Mouse (Mus musculus) right cerebral cortex, postnatal 4 days (tissue): ENCODE measurements around the gene Gm26741.
"Not testable (repeated sequence)": the region's sequence is repeated elsewhere in the genome, so short reads cannot be mapped to it uniquely, and the experiment has no call there.

Experiments used
- DNase-seq: peaks from one replicate; pipeline ENCODE4 v3.0.0-alpha.2; 2022

The Gm26741 gene

GRCm38 (mm10) chr10:52358467-52358866, at the start of gene Gm26741:
Gm26741 (plus strand) TSS chr10:52358767.
- DNase-seq = no peak

- no peak for DNase-seq
These were observed 49.4 kb upstream of the Gm26741 start for GRCm38 (mm10) chr10:52309196-52309595.

GRCm38 (mm10) chr10:52319506-52320286, 38.9 kb upstream of the Gm26741 start:
- DNase-seq = no peak

GRCm38 (mm10) chr10:52321918-52322317, 36.6 kb upstream of the Gm26741 start:
- no peak for DNase-seq

- DNase-seq = peak; percentile 49
These were observed 27.6 kb upstream of the Gm26741 start for GRCm38 (mm10) chr10:52331007-52331406.

GRCm38 (mm10) chr10:52343324-52343723, 15.2 kb upstream of the Gm26741 start:
- not testable (repeated sequence) for DNase-seq

DNA sequence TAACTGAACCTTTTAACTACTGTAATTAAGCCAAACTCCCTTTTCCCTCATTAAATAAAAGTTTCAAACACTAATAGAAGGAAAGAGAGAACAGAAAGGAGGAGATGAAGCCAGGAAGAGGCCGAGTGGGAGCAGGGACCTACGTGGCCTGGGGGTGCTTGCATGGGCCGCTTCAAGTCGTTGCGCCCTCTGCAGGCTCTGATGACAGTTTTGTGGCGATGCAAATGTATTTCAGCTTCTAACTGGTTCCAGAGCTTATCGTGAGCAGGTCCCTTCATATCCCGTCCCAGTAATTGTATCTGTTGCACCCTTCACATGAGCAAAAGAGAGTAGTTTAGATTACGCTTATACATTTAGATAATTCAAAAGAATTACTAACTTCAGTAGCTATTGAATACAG, 5.4 kb upstream of the Gm26741 start:
- DNase-seq = no peak

DNA sequence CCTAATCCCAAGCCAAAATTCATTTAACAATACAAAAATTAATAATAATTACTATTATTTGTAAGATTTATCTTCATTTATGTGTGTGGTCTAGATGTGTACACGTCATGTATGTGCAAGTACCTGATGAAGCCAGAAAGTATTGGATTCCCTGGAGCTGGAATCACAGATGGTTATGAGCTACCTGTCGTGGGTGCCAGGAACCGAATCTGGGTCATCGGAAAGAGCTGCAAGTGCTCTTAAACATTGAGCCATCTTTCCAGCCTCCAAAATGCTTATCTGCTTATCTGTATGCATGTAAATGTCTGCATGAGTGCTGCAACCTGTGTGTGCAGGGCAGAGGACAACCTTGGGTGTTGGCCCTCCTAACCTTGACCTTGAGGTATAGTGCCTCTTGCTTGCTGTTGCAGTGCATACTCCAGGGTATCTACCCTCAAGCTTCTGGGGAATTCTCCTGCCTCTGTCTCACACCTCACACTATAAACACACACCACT, 1.7 kb downstream of the Gm26741 start:
- DNase-seq = no peak

GRCm38 (mm10) chr10:52360862-52361609, 2.5 kb downstream of the Gm26741 start:
- DNase-seq = no peak

- no peak for DNase-seq
These were observed 9.8 kb downstream of the Gm26741 start for GRCm38 (mm10) chr10:52368376-52368775.

DNA sequence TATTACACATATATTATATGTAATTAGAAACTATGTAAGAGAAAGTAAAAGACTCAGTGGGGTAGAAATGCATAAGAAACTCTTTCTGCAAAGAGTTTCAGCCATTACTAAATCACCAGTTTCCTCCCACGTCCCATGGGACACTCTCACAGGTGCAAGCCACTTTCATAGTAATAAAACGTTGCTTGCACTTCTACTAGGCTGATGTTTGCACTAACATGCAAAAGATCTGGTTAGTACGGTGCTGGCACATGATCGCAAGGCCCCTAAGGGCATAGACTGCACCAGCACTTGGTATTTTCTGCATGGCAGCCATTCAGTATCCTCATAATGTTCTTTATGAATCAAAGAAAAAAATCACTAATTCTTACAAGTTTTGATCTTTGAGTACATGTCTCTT, 15.3 kb downstream of the Gm26741 start:
- no peak for DNase-seq

GRCm38 (mm10) chr10:52374651-52375050, 16.1 kb downstream of the Gm26741 start:
- DNase-seq = no peak

GRCm38 (mm10) chr10:52376422-52376821, 17.9 kb downstream of the Gm26741 start:
- DNase-seq = no peak

GRCm38 (mm10) chr10:52377813-52378212, 19.2 kb downstream of the Gm26741 start:
- DNase-seq = no peak

GRCm38 (mm10) chr10:52381321-52381801, 22.8 kb downstream of the Gm26741 start:
- DNase-seq = no peak

DNA sequence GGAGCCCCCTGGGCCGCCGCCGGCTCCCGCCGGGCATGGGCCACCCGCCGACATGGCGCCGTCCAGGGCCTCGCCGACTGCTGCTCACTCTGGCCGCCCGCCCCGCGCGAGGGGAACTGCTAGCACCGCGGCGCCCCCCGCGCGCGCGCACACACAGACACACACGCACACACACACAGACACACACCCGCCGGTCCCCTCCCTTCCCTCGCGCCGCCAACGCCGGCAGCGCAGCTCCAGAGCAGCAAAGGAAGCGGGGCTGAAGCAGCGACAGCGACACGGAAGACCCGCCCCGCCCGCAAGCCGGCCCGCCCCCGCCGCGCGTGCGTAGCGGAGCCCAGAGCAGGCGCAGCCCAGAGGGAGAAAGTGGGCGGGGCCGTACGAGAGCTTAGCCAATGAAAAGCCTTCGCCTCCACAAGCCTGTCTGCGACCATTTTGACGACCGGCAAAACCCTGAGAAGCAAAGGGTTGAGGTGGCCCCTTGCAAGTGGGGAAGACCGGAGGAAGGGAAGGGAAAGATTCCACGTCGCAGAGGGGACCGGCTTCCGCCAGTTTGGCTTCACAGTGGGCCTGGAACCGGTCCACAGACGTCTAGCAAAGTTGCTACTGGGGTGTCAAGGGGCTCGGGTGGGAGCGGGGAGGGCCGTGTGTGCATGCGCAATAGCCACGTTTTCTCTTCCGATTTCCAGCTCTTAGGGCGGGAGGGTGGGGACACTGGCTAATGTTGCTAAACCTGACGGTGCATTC, 23.5 kb downstream of the Gm26741 start, which contains the start of gene Gopc:
Gopc (minus strand) TSS at position 280 of the 747 bp plus-strand sequence.
- DNase-seq = peak; percentile 97

DNA sequence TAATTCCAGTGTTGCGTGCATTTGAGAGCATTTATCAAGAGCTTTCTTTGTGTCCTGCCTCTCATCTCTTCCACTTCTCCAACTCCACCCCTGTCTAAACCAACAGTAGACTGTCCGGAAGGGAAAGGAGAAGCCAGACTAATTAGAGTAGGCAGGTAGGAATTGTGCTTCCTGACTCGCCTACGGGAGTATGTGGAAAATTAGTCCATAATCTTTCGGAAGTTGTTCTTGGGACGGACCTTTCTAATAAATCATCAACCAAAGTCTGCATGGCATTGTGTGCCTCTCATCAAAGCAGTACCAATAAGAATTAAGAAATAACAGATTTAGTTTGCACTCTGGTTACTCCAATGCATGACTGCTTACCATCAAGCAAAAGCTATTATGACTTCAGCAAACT, 24.5 kb downstream of the Gm26741 start:
- DNase-seq = no peak

DNA sequence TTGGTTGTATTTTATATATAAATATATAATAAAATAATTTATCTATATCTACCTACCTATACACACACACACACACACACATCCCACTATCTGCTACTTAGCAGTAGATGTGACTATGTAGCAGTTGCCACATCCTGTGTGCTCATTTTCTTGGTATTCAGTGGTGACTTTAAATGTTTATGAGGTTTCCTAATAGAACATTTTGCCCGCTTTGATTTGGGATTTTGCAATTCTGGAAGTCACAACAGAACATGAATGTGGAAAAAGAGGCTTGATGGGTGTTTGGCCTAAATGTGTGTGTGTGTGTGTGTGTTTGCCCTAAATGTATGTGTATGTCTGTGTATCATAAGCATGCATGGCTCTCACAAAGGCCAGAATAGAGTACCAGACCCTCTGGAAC, 25.0 kb downstream of the Gm26741 start:
- no peak for DNase-seq

- DNase-seq = peak; percentile 40
These were observed 26.4 kb downstream of the Gm26741 start for GRCm38 (mm10) chr10:52384823-52385610.

DNA sequence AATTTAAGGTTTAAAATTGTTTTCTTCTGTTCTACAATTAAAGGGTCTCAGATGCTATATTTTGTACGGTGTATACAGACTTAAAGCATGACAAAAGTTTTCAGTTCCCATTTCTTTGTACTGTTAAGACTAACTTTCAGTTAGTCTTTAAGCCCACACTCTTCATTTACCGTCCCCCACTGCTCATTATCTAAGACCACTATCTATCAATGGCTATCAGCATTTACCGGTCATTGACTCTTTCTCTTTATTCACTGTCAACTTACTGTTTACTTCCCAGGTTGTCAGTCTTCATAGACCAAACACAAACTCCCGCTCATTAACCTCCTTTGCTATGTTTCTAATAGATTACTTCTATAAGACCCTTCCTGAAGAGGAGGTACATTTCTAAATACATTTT, 28.6 kb downstream of the Gm26741 start:
- no peak for DNase-seq

DNA sequence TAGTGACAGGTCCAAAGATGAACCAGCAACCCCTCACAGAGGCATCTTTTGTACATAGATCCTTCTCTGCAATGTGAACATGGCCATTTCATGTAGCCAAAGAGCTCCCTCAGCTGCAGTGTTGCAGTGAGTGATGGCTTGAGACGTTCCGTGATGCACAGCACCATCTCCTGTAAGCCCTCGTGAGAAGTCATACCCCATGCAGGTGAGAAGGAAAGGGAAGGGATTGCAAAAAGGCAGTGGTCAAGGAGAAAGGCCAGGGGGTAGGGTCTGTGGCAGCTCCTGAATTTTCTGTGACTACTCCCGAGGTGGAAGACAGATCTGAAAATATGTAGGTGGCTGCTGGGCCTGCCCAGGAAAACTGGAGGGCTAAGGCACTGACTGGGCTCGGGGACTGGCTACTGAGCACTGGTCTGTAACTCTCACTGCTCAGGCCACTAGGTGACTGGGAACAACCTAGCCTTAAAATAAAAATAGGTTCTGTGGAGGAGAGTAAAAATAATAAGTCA, 30.4 kb downstream of the Gm26741 start, which contains the start of gene Nepn:
Nepn (plus strand) TSS at position 51 of the 509 bp plus-strand sequence.
- no peak for DNase-seq

GRCm38 (mm10) chr10:52389438-52389837, 30.9 kb downstream of the Gm26741 start:
- no peak for DNase-seq
